Mouse (Mus musculus): ENCODE data around the gene Rabgap1l. TPM values are rescaled to one million over a fixed set of nuclear protein-coding genes. Genes with fewer than 3 reads are reported as not detected.
A peak's percentile ranks its signal among the peaks of the same experiment; 100 is the strongest.

The Rabgap1l gene
- total and polyA plus RNA-seq, 3 experiments = 12.9 to 325 (median 302) TPM

DNA sequence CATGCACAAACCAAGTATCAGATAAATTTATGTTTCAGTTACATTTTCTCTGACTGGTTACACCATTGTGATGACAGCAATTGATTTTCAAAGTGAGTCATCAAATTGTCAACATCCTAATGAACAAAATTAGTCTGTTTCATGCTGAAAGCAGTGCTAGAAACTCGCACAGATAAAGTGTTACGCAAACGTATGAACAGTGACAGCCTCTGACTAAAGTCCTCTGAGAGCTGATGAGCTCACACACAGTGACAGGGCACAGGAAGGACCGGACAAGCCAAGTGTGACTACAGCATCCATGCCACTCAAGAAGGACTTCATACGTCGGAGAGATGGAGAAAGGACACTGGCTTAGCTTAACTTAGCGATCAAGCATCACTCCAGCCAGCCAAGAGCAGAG is 419.7 kb downstream of the Rabgap1l start:
- Histone ChIP-seq H3K27me3 (ENCODE audit: insufficient read depth, low read length) (no peaks in the 10 kb centered on the region), H3K4me3 (ENCODE audit: low read depth, low read length) (no peak overlapping the region), H3K9me3 (replicated peaks) (no peaks in the 10 kb centered on the region), H3K36me3 (replicated peaks) (peaks cover 2% of the 10 kb centered on the region), H3K4me1 (ENCODE audit: insufficient read depth, low read depth, low read length) (peaks cover 4% of the 10 kb centered on the region; the same call in 1 of the 2 replicates)
- ATAC-seq (ENCODE audit: extremely low read depth, insufficient number of reproducible peaks, low FRiP score, poor library complexity, severe bottlenecking) (no peak), DNase-seq (ENCODE audit: low spot score) (no peak)
- no peak for TF ChIP-seq TAL1 (conservative IDR thresholded peaks at IDR 0.05; ENCODE audit: low read depth, low read length)

DNA sequence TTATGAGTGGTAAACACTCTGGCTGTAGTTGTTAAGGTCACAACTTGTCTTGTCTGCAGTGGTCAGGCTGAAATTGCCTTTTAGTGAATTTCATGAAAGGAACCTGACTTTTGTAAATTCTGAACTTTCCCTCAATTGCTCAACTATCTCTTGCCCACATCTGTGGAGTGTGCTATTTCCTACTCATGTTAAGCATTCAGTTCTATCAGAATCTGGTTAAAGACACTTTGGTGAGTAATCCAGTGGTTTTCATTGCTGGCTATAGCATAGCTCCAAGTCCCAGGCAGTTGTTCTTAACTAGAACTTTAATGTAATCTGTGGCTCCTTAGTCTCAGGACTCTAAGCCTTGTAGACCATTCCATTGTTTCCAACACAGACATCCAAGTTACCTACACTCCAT is 421.3 kb downstream of the Rabgap1l start:
- DNase-seq (ENCODE audit: low spot score) = no peak
- H3K36me3 ChIP-seq (replicated peaks) = peaks cover 2% of the 10 kb centered on the region
- TF ChIP-seq CTCF (IDR thresholded peaks at IDR 0.05; ENCODE audit: low read depth, low read length) = no peak
- TF ChIP-seq GATA2 (IDR thresholded peaks at IDR 0.05; ENCODE audit: borderline replicate concordance, low read depth, low read length) = no peak
- no peak for TF ChIP-seq GATA1 (IDR thresholded peaks at IDR 0.05; ENCODE audit: borderline replicate concordance, low read length)
- TF ChIP-seq POLR2AphosphoS5 (IDR thresholded peaks at IDR 0.05; ENCODE audit: insufficient replicate concordance, low read depth, low read length) = no peak
- TF ChIP-seq TAL1 (conservative IDR thresholded peaks at IDR 0.05; ENCODE audit: low read depth, low read length) = no peak

DNA sequence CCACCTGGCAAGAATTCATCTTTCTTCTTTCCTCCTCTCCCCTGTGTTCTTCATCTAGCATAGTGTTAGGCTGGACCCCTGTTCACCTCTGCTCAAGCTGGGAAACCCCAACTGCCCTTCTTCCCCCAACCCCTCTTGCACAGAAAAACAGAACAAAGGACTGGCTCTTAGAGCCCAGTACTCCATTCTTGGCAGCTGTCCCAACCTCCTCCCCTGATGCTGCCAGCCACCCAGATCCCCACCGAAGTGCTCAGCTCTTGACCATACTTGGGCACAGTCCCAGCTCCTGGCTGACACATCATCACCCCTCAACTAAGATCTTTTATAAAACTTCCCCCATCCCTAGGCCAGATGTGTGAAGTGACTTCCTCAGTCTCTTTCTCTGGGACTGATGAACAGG is 422.5 kb downstream of the Rabgap1l start:
- Histone ChIP-seq H3K4me3 (ENCODE audit: low read depth, low read length) (no peak overlapping the region), H3K9me3 (replicated peaks) (no peaks in the 10 kb centered on the region), H3K4me1 (ENCODE audit: insufficient read depth, low read depth, low read length) (peaks cover 4% of the 10 kb centered on the region; the same call in 1 of the 2 replicates), H3K27me3 (ENCODE audit: insufficient read depth, low read length) (no peaks in the 10 kb centered on the region), H3K36me3 (replicated peaks) (peaks cover 2% of the 10 kb centered on the region)
- no peak for TF ChIP-seq GATA2 (IDR thresholded peaks at IDR 0.05; ENCODE audit: borderline replicate concordance, low read depth, low read length)
- no peak for TF ChIP-seq CTCF (IDR thresholded peaks at IDR 0.05; ENCODE audit: low read depth, low read length)
- DNase-seq (ENCODE audit: low spot score) (no peak), ATAC-seq (ENCODE audit: extremely low read depth, insufficient number of reproducible peaks, low FRiP score, poor library complexity, severe bottlenecking) (no peak)

More for the DNA sequence above, 421.3 kb downstream of the Rabgap1l start:
- no peak for ATAC-seq (ENCODE audit: extremely low read depth, insufficient number of reproducible peaks, low FRiP score, poor library complexity, severe bottlenecking)
- no peaks in the 10 kb centered on the region for H3K9me3 ChIP-seq (replicated peaks)
- no peaks in the 10 kb centered on the region for H3K27me3 ChIP-seq (ENCODE audit: insufficient read depth, low read length)
- H3K4me3 ChIP-seq (ENCODE audit: low read depth, low read length) = no peak overlapping the region
- peaks cover 4% of the 10 kb centered on the region; the same call in 1 of the 2 replicates for H3K4me1 ChIP-seq (ENCODE audit: insufficient read depth, low read depth, low read length)

DNA sequence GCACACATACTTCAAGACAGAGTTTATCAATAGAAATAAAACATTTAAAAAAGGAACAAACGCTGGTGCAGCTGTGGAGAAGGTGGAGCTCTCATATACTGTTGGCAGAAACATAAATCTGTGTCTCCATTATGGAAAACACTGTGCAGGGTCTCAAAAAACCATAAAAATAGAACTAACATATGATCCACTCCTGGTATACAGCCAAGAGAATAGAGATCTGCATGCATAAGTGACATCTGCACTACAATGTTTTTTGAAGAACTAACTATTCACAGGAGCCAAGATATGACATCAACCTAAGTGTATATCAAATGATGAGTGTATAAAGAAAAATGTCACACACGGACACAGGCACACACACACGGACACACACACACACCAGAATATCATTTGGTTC is 426.4 kb downstream of the Rabgap1l start:
- H3K27me3 ChIP-seq (ENCODE audit: insufficient read depth, low read length) = no peaks in the 10 kb centered on the region
- DNase-seq (ENCODE audit: low spot score) (no peak), ATAC-seq (ENCODE audit: extremely low read depth, insufficient number of reproducible peaks, low FRiP score, poor library complexity, severe bottlenecking) (no peak)
- no peaks in the 10 kb centered on the region for H3K4me1 ChIP-seq (ENCODE audit: insufficient read depth, low read depth, low read length)
- no peaks in the 10 kb centered on the region for H3K9me3 ChIP-seq (replicated peaks)
- TF ChIP-seq POLR2AphosphoS5 (IDR thresholded peaks at IDR 0.05; ENCODE audit: insufficient replicate concordance, low read depth, low read length) (no peak), CTCF (IDR thresholded peaks at IDR 0.05; ENCODE audit: low read depth, low read length) (no peak), GATA2 (IDR thresholded peaks at IDR 0.05; ENCODE audit: borderline replicate concordance, low read depth, low read length) (no peak), GATA1 (IDR thresholded peaks at IDR 0.05; ENCODE audit: borderline replicate concordance, low read length) (no peak), TAL1 (conservative IDR thresholded peaks at IDR 0.05; ENCODE audit: low read depth, low read length) (no peak)
- peaks cover 2% of the 10 kb centered on the region for H3K36me3 ChIP-seq (replicated peaks)
- H3K4me3 ChIP-seq (ENCODE audit: low read depth, low read length) = no peak overlapping the region

DNA sequence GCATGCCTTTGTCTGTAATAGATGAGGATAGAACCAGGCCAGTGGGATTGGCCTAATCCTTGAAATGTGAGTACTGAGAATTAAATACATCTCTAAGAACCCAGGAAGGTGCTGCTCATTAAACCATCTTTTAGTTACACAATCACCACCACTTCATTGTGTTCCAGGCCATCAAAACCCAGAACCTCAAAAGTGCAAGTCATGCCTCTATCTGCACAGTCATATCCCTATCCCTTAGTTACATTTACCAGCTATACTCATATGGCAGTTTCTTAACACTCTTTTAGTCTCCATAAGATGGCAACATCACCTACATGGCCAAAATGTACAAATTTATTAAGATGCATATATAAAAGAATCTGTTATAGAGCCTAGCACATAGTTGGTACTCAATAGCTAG is 435.7 kb downstream of the Rabgap1l start:
- H3K27me3 ChIP-seq (ENCODE audit: insufficient read depth, low read length) = no peaks in the 10 kb centered on the region
- peak; percentile 28; the same call in 1 of the 2 replicates for ATAC-seq (ENCODE audit: extremely low read depth, insufficient number of reproducible peaks, low FRiP score, poor library complexity, severe bottlenecking)
- H3K36me3 ChIP-seq (replicated peaks) = peaks cover 7% of the 10 kb centered on the region
- H3K9me3 ChIP-seq (replicated peaks) = no peaks in the 10 kb centered on the region
- TF ChIP-seq GATA2 (IDR thresholded peaks at IDR 0.05; ENCODE audit: borderline replicate concordance, low read depth, low read length) = no peak
- TF ChIP-seq TAL1 (conservative IDR thresholded peaks at IDR 0.05; ENCODE audit: low read depth, low read length) = no peak
- no peak for TF ChIP-seq POLR2AphosphoS5 (IDR thresholded peaks at IDR 0.05; ENCODE audit: insufficient replicate concordance, low read depth, low read length)
- TF ChIP-seq GATA1 (IDR thresholded peaks at IDR 0.05; ENCODE audit: borderline replicate concordance, low read length) = no peak
- TF ChIP-seq CTCF (IDR thresholded peaks at IDR 0.05; ENCODE audit: low read depth, low read length) = no peak
- H3K4me1 ChIP-seq (ENCODE audit: insufficient read depth, low read depth, low read length) = peaks cover 2% of the 10 kb centered on the region; the same call in 1 of the 2 replicates
- H3K4me3 ChIP-seq (ENCODE audit: low read depth, low read length) = no peak overlapping the region
- DNase-seq (ENCODE audit: low spot score) = no peak

DNA sequence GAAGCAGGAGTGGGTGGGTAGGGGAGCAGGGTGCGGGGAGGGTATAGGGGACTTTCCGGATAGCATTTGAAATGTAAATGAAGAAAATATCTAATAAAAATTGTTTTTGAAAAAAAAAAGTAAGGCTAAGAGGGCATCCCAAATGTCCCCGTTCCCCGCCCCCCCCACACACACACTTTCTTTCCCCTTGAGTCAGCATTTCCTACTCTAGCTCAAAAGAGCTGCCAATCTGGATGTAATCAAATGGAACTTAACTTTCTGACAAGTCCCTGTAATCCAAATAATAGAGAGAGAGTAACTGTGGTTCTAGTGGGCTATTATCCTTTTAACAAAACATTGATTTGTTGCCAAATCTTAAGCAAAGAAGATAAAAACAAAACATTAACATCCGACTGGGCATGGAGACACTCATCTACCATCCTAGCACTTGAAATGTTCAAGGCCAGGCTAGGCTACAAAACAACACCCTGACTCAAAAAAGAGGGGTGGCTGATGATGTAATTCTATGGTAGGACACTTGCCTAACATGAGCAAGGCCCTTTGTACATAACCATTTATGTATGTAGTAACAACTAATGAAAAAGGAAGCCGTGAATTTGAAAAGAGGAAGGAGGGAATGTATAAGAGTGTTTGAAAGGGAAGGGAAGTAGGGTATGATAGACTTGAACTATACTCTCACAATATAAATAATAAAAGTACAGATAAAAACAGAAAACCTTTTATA is 439.1 kb downstream of the Rabgap1l start:
- H3K27me3 ChIP-seq (ENCODE audit: insufficient read depth, low read length) = no peaks in the 10 kb centered on the region
- peaks cover 5% of the 10 kb centered on the region for H3K4me1 ChIP-seq (ENCODE audit: insufficient read depth, low read depth, low read length)
- H3K4me3 ChIP-seq (ENCODE audit: low read depth, low read length) = no peak overlapping the region
- ATAC-seq (ENCODE audit: extremely low read depth, insufficient number of reproducible peaks, low FRiP score, poor library complexity, severe bottlenecking) = no peak
- TF ChIP-seq TAL1 (conservative IDR thresholded peaks at IDR 0.05; ENCODE audit: low read depth, low read length) (no peak), POLR2AphosphoS5 (IDR thresholded peaks at IDR 0.05; ENCODE audit: insufficient replicate concordance, low read depth, low read length) (no peak), GATA1 (IDR thresholded peaks at IDR 0.05; ENCODE audit: borderline replicate concordance, low read length) (no peak), GATA2 (IDR thresholded peaks at IDR 0.05; ENCODE audit: borderline replicate concordance, low read depth, low read length) (no peak), CTCF (IDR thresholded peaks at IDR 0.05; ENCODE audit: low read depth, low read length) (no peak)
- peaks cover 16% of the 10 kb centered on the region for H3K36me3 ChIP-seq (replicated peaks)
- no peaks in the 10 kb centered on the region for H3K9me3 ChIP-seq (replicated peaks)
- no peak for DNase-seq (ENCODE audit: low spot score)

All from G1E (cell line).